ENCODE assay signal across 11 mouse cellular contexts in the genomic region with DNA sequence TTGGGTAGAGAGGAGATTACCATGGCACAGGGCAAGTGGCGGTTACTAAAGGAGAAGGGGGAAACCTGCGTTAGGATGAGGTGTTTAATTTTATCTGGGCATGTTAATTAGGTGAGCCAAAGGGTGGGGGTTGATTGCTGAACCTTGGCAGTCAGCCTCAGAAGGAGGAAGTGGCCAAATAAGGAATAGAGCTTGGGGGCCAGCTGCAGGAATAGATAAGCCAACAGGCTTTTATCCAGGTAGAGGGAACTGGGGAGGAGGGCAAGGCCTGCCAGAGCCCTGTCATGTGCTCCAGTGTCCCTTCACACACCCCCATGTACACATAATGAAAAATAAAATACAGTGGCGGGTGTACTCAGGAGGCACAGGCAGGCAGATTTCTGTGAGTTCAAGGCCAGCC. TPM values are rescaled to one million over a fixed set of nuclear protein-coding genes. Genes with fewer than 3 reads are reported as not detected.
A peak's percentile ranks its signal among the peaks of the same experiment; 100 is the strongest.
DNase-seq lines count a peak whose midpoint lies in the region; TF ChIP-seq lines count a peak whose summit lies in the region.
"Had no signal": no experiment of that assay in that cellular context is flagged by ENCODE, and none has a peak within 500 bp of the region (broad histone marks: within the 10 kb centered on the region; RNA-seq: fewer than 3 reads in every experiment).

No protein-coding gene starts in this region.

- H3K27ac ChIP-seq in layer of hippocampus, adult 2 months = peak overlapping the region; percentile 33; the same call in 1 of the 2 replicates
- H3K27ac ChIP-seq in brown adipose tissue, adult 24 weeks (replicated peaks; ENCODE audit: low read depth, low read length) = peak overlapping the region; percentile 33; the same call in 1 of the 2 replicates
- peak overlapping the region; percentile 62 for H3K27ac ChIP-seq in small intestine, adult 2 months (ENCODE audit: insufficient read depth, low read depth, low read length)
- H3K27ac ChIP-seq: forebrain, embryonic 10.5 days; neural tube, embryonic 12.5 days had no signal

- no peak overlapping the region for H3K4me3 ChIP-seq in layer of hippocampus, adult 2 months
- no peak overlapping the region for H3K4me3 ChIP-seq in brown adipose tissue, adult 24 weeks (ENCODE audit: insufficient read depth, low read depth, low read length)
- no peak overlapping the region for H3K4me3 ChIP-seq in small intestine, adult 2 months (ENCODE audit: low read depth, low read length)
- H3K4me3 ChIP-seq: forebrain, embryonic 10.5 days; neural tube, embryonic 12.5 days had no signal

- peaks cover 14% of the 10 kb centered on the region for H3K4me1 ChIP-seq in brown adipose tissue, adult 24 weeks (ENCODE audit: control insufficient read depth, insufficient read depth, insufficient read length, low read length)
- peaks cover 19% of the 10 kb centered on the region for H3K4me1 ChIP-seq in small intestine, adult 2 months (ENCODE audit: control insufficient read depth, insufficient read depth, insufficient read length, low read length)
- H3K4me1 ChIP-seq: forebrain, embryonic 10.5 days; neural tube, embryonic 12.5 days had no signal

- DNase-seq in layer of hippocampus, adult 2 months (ENCODE audit: low spot score in 2 of 2) = no peak
- no peak for DNase-seq in layer of hippocampus, adult 8-10 months (ENCODE audit: low spot score in 2 of 2)
- DNase-seq in heart, postnatal 4 days = peak; percentile 31
- DNase-seq in adrenal gland, postnatal 36 days = no peak
- no peak for DNase-seq in thymus, postnatal 10 days (ENCODE audit: low spot score in 2 of 2)
- DNase-seq: cerebellum, adult 11 months; kidney, adult 8-10 months had no signal

- no peaks in the 10 kb centered on the region for H3K27me3 ChIP-seq in small intestine, adult 2 months (ENCODE audit: control insufficient read depth, insufficient read depth, low read length)
- H3K27me3 ChIP-seq: neural tube, embryonic 12.5 days had no signal

- H3K36me3 ChIP-seq in small intestine, adult 2 months (ENCODE audit: control insufficient read depth, insufficient read depth, low read length) = peaks cover 22% of the 10 kb centered on the region

- WGBS in small intestine, adult 2 months = 21% methylated on average over 3 of the region's 3 CpGs

- TF ChIP-seq CTCF in layer of hippocampus, adult 2 months (conservative IDR thresholded peaks at IDR 0.05) = no peak
- no peak for TF ChIP-seq CTCF in small intestine, adult 2 months (IDR thresholded peaks at IDR 0.05; ENCODE audit: extremely low read depth, insufficient read length, insufficient replicate concordance, low read depth, low read length)

- no peak for TF ChIP-seq POLR2A in small intestine, adult 2 months (IDR thresholded peaks at IDR 0.05; ENCODE audit: low read depth, low read length)

RNA-seq across cellular contexts. Expression of gene Calm1, which starts 13.2 kb away (rescaled TPM):
- total RNA-seq in layer of hippocampus, adult 2 months (2021) = 1,000 to 10,000 TPM; 2,009 to 2,049 TPM
- total RNA-seq in layer of hippocampus, adult 8-10 months (2022) = 1,000 to 10,000 TPM; 1,770 to 1,934 (median 1,827) TPM
- 398 and 421 TPM in 2 replicates for polyA plus RNA-seq in brown adipose tissue, adult 24 weeks (2012; ENCODE audit: insufficient read depth, insufficient read length, missing spikeins)
- total RNA-seq in heart, postnatal 4 days (2021) = 100 to 1,000 TPM; 366 to 373 TPM
- polyA plus RNA-seq in small intestine, adult 2 months (2012; rRNA removed) = 630 and 1,469 TPM in 2 replicates
- 100 to 1,000 TPM; 361 to 418 TPM for total RNA-seq in adrenal gland, postnatal 36 days (2021)

RNA-seq across cellular contexts. Expression of gene Nrde2, which starts 52.9 kb away (rescaled TPM):
- total RNA-seq in layer of hippocampus, adult 2 months (2021) = 10 to 100 TPM; 23.8 to 24.3 TPM
- 10 to 100 TPM; 16.5 to 21.9 (median 18.1) TPM for total RNA-seq in layer of hippocampus, adult 8-10 months (2022)
- 3.0 and 3.7 TPM in 2 replicates for polyA plus RNA-seq in brown adipose tissue, adult 24 weeks (2012; ENCODE audit: insufficient read depth, insufficient read length, missing spikeins)
- total RNA-seq in heart, postnatal 4 days (2021) = 10 to 100 TPM; 14.4 to 14.8 TPM
- polyA plus RNA-seq in small intestine, adult 2 months (2012; rRNA removed) = 2.0 and 5.4 TPM in 2 replicates
- 10 to 100 TPM; 11.6 to 20.2 TPM for total RNA-seq in adrenal gland, postnatal 36 days (2021)

Comparison
In these comparisons a context has a peak if more than half of its experiments do, and no peak if none do; other contexts are left out.
1. RNA of gene Calm1, which starts 13.2 kb away (total RNA-seq): 2,009 to 2,049 TPM in layer of hippocampus, adult 2 months and 1,770 to 1,934 TPM in layer of hippocampus, adult 8-10 months; 361 to 418 TPM in adrenal gland, postnatal 36 days and 366 to 373 TPM in heart, postnatal 4 days; every median in the first group is over 4 times any median in the second.
2. Peak in every context shown above with its lines, with median percentiles within 50 percentile points of each other: H3K27ac ChIP-seq.